Mouse (Mus musculus) heart, embryonic 10.5 days (tissue): ENCODE measurements around the gene Wdr93. TPM values are rescaled to one million over a fixed set of nuclear protein-coding genes. Genes with fewer than 3 reads are reported as not detected.

Source experiments
- DNase-seq: peaks from one replicate; pipeline ENCODE4 v3.0.0-alpha.2; 2017; ENCODE audit warnings: low spot score
- H3K27ac ChIP-seq: fragments of 300-500 bp; sonication (generic); 2 replicates; pipeline ENCODE4 v1.5.1; 2016; ENCODE audit warnings: mild to moderate bottlenecking
- H3K27me3 ChIP-seq: fragments of 300-500 bp; sonication (generic); 2 replicates; pipeline ENCODE4 v1.6.1; 2016; ENCODE audit warnings: mild to moderate bottlenecking; ENCODE audit not compliant: poor library complexity, insufficient read depth, severe bottlenecking
- H3K36me3 ChIP-seq: fragments of 300-500 bp; sonication (generic); 2 replicates; pipeline ENCODE4 v1.6.1; 2016; ENCODE audit warnings: mild to moderate bottlenecking, moderate library complexity
- H3K4me1 ChIP-seq: fragments of 300-500 bp; sonication (generic); 2 replicates; pipeline ENCODE4 v1.6.1; 2016; ENCODE audit warnings: mild to moderate bottlenecking
- H3K4me3 ChIP-seq: fragments of 300-500 bp; sonication (generic); 2 replicates; pipeline ENCODE4 v1.5.1; 2016; ENCODE audit warnings: mild to moderate bottlenecking, moderate library complexity
- H3K9me3 ChIP-seq: fragments of 300-500 bp; sonication (generic); 2 replicates; pipeline ENCODE4 v1.6.1; 2016; ENCODE audit warnings: mild to moderate bottlenecking, moderate library complexity
- WGBS: fragments of 180-500 bp; shearing (Covaris S2); methylation state at CpG from one replicate; pipeline ENCODE4 v1.1.7; 2016; 5-methylcytosine and 5-hydroxymethylcytosine counted together
- polyA plus RNA-seq: library from polyadenylated mRNA; unstranded; fragments of >200 nt; fragmentation: Nextera tagmentation; extraction: Ambion mirVana; gene quantifications from 2 replicates; pipeline ENCODE4 v1.2.1, GENCODE M21; 2016

Gene Wdr93
- polyA plus RNA-seq: 4.7 and 10.0 TPM in 2 replicates

DNA sequence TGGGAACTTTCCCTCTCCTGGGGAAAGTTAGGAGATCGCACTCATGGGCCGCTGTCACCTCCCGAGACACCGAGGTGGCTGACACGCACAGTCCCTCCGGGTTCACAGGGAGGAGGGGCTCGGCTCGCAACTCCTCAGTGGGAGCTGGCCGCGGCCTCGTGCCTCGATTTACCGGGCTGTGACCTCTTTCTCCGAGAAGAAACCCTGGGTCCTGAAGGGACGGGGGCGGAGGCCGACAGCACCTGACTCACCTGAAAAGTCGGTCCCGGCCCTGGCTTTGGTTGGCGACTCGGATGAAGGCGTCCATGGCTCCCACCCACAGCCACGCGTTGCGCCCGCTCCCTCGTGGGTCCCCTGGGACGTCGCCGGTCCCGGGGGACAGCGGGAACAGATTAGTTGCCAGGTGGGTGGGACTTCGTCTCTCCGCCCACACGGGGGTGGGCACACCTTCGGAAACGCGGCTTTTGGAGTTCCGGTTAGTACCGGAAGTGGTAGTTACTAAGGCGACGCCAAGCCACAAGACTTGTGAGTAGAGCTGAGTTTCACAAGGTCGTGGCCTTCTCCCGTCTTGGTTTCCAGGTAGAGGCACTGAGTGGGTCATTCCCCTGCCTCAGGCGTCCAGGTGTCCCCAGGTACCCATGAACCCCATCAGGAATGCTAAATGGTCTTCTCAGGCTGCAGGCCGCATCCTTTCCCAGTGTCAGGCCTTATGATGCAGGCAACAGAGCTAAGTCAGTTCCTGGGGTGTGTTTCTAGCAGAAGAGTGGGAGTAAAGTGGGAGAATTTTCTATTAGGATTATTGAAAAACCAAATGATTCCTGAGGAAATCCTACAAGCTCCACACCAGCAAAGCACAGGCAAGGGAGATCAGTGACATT, at the start of gene Wdr93, which contains the start of gene Pex11a:
Gene Wdr93, plus strand, starts transcription at position 505 of the 878 bp plus-strand sequence.
Gene Pex11a, minus strand, starts transcription at position 473 of the 878 bp plus-strand sequence.
- WGBS: 2% methylated on average over 46 of the region's 46 CpGs
- no peaks in the 10 kb centered on the region for H3K27me3 ChIP-seq
- peak within 1 kb of the TSS; percentile 70 for H3K4me3 ChIP-seq
- peak; percentile 93 for DNase-seq
- H3K9me3 ChIP-seq: no peaks in the 10 kb centered on the region
- no peaks in the 10 kb centered on the region for H3K36me3 ChIP-seq
- H3K27ac ChIP-seq: peak within 1 kb of the TSS; percentile 85
- peaks cover 5% of the 10 kb centered on the region; the same call in 1 of the 2 replicates for H3K4me1 ChIP-seq

GRCm38 (mm10) chr7:79696495-79696894, 46.5 kb upstream of the Wdr93 start:
- 90% methylated on average over 8 of the region's 8 CpGs for WGBS

DNA sequence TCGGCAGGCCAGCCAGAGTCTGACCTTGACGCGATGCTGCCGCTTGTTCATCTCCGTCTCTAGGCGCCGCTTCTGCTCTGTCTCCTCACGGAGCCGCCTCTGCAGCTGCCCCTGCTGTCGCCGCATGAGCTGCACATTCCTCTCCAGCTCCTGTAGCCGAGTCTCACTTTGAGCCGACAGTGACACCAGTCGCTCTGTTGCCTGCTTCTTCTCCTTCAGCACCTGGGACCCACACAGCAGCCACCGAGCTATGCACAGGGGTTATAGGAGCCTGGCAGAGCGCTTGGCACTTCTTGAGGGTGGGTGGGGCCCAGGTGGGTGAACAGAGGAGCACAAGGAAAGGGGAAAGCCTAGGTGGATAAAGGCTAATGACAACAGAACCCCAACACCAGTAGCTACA, 40.2 kb upstream of the Wdr93 start:
- H3K4me1 ChIP-seq: peaks cover 9% of the 10 kb centered on the region; the same call in 1 of the 2 replicates
- DNase-seq: peak; percentile 83
- 0 out of 2 replicates have a peak, but pooled peaks cover 3% of the 10 kb centered on the region for H3K27me3 ChIP-seq
- H3K27ac ChIP-seq: 0 out of 2 replicates have a peak overlapping the region, but pooled peaks have one; percentile 16
- H3K9me3 ChIP-seq: no peaks in the 10 kb centered on the region
- H3K4me3 ChIP-seq: no peak overlapping the region
- H3K36me3 ChIP-seq: peaks cover 81% of the 10 kb centered on the region
- WGBS: 54% methylated on average over 16 of the region's 16 CpGs

More at GRCm38 (mm10) chr7:79696495-79696894, 46.5 kb upstream of the Wdr93 start:
- Histone ChIP-seq H3K9me3 (no peaks in the 10 kb centered on the region), H3K27ac (no peak overlapping the region), H3K4me1 (no peaks in the 10 kb centered on the region), H3K27me3 (no peaks in the 10 kb centered on the region), H3K36me3 (peaks cover 98% of the 10 kb centered on the region), H3K4me3 (no peak overlapping the region)
- DNase-seq: no peak

GRCm38 (mm10) chr7:79705210-79705609, 37.8 kb upstream of the Wdr93 start:
- H3K36me3 ChIP-seq: peaks cover 71% of the 10 kb centered on the region
- H3K27me3 ChIP-seq: peaks cover 24% of the 10 kb centered on the region
- H3K4me3 ChIP-seq: no peak overlapping the region
- no peak overlapping the region for H3K27ac ChIP-seq
- DNase-seq: peak; percentile 71
- 74% methylated on average over 5 of the region's 5 CpGs for WGBS
- peaks cover 14% of the 10 kb centered on the region for H3K4me1 ChIP-seq
- no peaks in the 10 kb centered on the region for H3K9me3 ChIP-seq

DNA sequence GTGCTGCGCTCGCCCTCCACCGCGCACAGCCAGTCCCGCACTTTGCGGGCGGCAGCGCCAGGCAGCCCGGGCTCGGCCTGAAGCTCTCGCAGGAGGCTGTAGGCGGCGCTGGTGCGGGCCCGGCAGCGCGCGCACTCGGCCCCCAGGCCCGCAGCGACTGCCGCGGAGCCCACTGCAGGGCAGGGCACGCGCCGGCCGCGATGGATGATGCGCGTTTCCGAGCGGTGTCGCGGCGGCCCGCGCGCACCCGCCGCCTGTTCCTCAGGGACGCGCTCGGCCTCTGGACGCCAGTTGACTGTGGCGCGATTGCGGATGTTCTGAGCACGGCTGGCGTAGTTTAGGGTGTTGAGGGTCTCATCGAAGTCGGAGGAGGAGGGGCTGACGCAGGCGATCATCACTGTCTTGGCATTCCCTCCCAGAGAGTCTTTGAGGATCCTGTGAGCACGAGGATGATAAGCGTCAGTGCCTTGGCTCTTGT, 32.8 kb upstream of the Wdr93 start:
- H3K4me1 ChIP-seq: peaks cover 24% of the 10 kb centered on the region
- 2% methylated on average over 55 of the region's 55 CpGs for WGBS
- DNase-seq: no peak
- no peaks in the 10 kb centered on the region for H3K9me3 ChIP-seq
- peaks cover 34% of the 10 kb centered on the region for H3K36me3 ChIP-seq
- H3K27me3 ChIP-seq: peaks cover 40% of the 10 kb centered on the region
- H3K27ac ChIP-seq: peak overlapping the region; percentile 67
- peak overlapping the region; percentile 65 for H3K4me3 ChIP-seq

- H3K4me3 ChIP-seq: peak overlapping the region; percentile 65
- H3K27me3 ChIP-seq: peaks cover 40% of the 10 kb centered on the region
- peaks cover 31% of the 10 kb centered on the region for H3K36me3 ChIP-seq
- peak overlapping the region; percentile 67; the same call in 1 of the 2 replicates for H3K27ac ChIP-seq
- H3K9me3 ChIP-seq: no peaks in the 10 kb centered on the region
- WGBS: 25% methylated on average over 17 of the region's 17 CpGs
- no peak for DNase-seq
- H3K4me1 ChIP-seq: peaks cover 25% of the 10 kb centered on the region
Observed at GRCm38 (mm10) chr7:79710831-79711230, 32.1 kb upstream of the Wdr93 start.

GRCm38 (mm10) chr7:79715187-79715981, 27.6 kb upstream of the Wdr93 start, which contains the start of gene Kif7:
TSS of gene Kif7 (minus strand) at chr7:79715720.
- 1% methylated on average over 38 of the region's 55 CpGs for WGBS
- peaks cover 28% of the 10 kb centered on the region for H3K27me3 ChIP-seq
- no peaks in the 10 kb centered on the region for H3K9me3 ChIP-seq
- peaks cover 22% of the 10 kb centered on the region for H3K4me1 ChIP-seq
- peak within 1 kb of the TSS; percentile 89 for H3K4me3 ChIP-seq
- peak; percentile 92 for DNase-seq
- 0 out of 2 replicates have a peak, but pooled peaks cover 3% of the 10 kb centered on the region for H3K36me3 ChIP-seq
- peak within 1 kb of the TSS; percentile 89 for H3K27ac ChIP-seq

- peaks cover 44% of the 10 kb centered on the region for H3K27me3 ChIP-seq
- H3K4me3 ChIP-seq: peak overlapping the region; percentile 79
- DNase-seq: peak; percentile 84
- peaks cover 13% of the 10 kb centered on the region for H3K4me1 ChIP-seq
- H3K27ac ChIP-seq: peak overlapping the region; percentile 92
- 2% methylated on average over 48 of the region's 48 CpGs for WGBS
- H3K9me3 ChIP-seq: no peaks in the 10 kb centered on the region
- H3K36me3 ChIP-seq: no peaks in the 10 kb centered on the region
Observed at GRCm38 (mm10) chr7:79721386-79721977, 21.5 kb upstream of the Wdr93 start.

- Histone ChIP-seq H3K36me3 (no peaks in the 10 kb centered on the region), H3K27me3 (peaks cover 67% of the 10 kb centered on the region), H3K4me1 (peaks cover 9% of the 10 kb centered on the region; the same call in 1 of the 2 replicates), H3K9me3 (no peaks in the 10 kb centered on the region), H3K4me3 (no peak overlapping the region), H3K27ac (no peak overlapping the region)
- DNase-seq: peak; percentile 84
- WGBS: 27% methylated on average over 2 of the region's 2 CpGs
Observed at GRCm38 (mm10) chr7:79727091-79727490, 15.9 kb upstream of the Wdr93 start.

DNA sequence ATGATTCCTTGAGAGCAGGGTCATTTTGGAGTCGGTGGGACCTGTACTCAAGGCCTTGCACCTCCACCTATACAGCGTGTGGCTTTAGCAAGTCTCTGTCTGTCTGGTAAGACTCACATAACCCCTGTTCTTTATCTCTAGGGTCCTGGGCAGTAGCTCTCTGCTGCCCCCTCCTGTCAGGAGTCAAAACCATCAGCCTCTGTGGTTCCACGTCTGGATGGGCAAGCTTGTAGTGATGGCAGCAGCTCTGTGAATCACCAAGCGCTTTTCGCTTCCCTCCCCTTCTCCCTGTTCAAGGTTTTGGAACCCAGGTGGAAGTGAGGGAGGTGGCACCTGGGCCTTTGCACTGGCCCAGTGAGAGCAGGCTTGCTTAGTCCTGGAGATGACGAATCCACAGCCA, 14.7 kb upstream of the Wdr93 start:
- Histone ChIP-seq H3K27ac (no peak overlapping the region), H3K4me3 (no peak overlapping the region), H3K4me1 (peaks cover 7% of the 10 kb centered on the region; the same call in 1 of the 2 replicates), H3K27me3 (peaks cover 62% of the 10 kb centered on the region), H3K36me3 (no peaks in the 10 kb centered on the region), H3K9me3 (no peaks in the 10 kb centered on the region)
- peak; percentile 85 for DNase-seq
- 24% methylated on average over 6 of the region's 6 CpGs for WGBS

DNA sequence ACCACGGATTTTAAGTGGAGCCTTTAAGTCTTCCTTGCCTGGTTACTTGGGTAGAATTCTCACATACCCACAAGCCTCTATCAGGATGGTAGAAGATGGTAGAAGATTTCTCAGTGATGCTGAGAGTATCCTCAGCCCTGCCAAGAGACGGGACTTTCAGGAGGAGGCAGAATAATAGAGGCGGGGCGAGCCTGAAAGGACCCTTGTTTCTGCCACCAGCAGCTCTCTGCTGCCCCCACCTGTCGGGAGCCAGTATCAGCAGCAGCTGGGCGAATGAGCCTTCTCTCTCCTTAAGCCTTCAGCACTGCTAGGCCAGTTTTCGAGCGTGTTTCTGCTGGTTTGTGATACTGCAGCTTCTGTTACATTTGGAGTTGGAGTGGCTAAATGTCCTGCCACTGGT, 13.8 kb upstream of the Wdr93 start:
- Histone ChIP-seq H3K27me3 (peaks cover 59% of the 10 kb centered on the region), H3K4me3 (no peak overlapping the region), H3K4me1 (peaks cover 7% of the 10 kb centered on the region; the same call in 1 of the 2 replicates), H3K36me3 (no peaks in the 10 kb centered on the region), H3K9me3 (no peaks in the 10 kb centered on the region), H3K27ac (no peak overlapping the region)
- WGBS: 6% methylated on average over 8 of the region's 8 CpGs
- peak; percentile 85 for DNase-seq

DNA sequence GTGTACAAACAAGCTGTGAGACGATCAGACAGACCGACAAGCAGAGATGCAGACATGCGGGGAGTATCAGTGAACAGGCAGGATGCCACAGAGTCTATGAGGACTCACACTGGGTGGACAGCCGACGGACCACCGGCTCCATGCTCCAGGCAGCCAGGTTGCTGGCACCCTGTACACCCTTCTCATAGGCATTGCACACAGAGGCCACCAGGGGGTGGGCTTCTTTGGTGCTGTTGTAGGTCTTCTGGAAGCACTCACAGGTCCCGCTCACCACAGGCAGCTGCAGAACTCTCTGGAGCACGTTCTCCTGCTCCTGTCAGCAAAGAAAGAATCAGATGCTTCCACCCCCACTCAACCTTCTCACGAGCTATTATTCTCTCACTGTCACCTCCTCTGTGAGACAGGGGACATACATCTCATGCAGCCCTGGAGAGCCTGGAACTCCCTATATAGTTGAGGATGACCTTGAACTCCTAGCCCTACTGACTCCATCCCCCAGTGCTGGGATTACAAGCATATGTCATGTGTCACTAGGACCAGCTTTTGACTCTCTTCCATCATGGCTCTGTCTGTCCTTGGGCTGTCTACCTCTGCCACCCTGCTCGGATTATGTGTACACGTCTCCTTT, 13.1 kb upstream of the Wdr93 start:
- no peaks in the 10 kb centered on the region for H3K9me3 ChIP-seq
- peaks cover 3% of the 10 kb centered on the region; the same call in 1 of the 2 replicates for H3K36me3 ChIP-seq
- peaks cover 59% of the 10 kb centered on the region for H3K27me3 ChIP-seq
- no peak overlapping the region for H3K4me3 ChIP-seq
- no peak overlapping the region for H3K27ac ChIP-seq
- no peak for DNase-seq
- H3K4me1 ChIP-seq: peaks cover 7% of the 10 kb centered on the region; the same call in 1 of the 2 replicates
- WGBS: 60% methylated on average over 11 of the region's 11 CpGs
